Mouse (Mus musculus): ENCODE data around the gene Phf20. TPM values are rescaled to one million over a fixed set of nuclear protein-coding genes. Genes with fewer than 3 reads are reported as not detected.

Gene Phf20
- polyA plus RNA-seq, 1 experiment = 11.2 TPM

- no peak overlapping the region for H3K4me3 ChIP-seq (ENCODE audit: control insufficient read depth, low read depth, low read length)
- H3K36me3 ChIP-seq (ENCODE audit: control insufficient read depth, insufficient read depth, low read length) = no peaks in the 10 kb centered on the region; the same call in none of the 2 replicates
- no peaks in the 10 kb centered on the region for H3K27me3 ChIP-seq (ENCODE audit: control insufficient read depth, insufficient read depth, low read length)
- TF ChIP-seq POLR2A (IDR thresholded peaks at IDR 0.05; ENCODE audit: control insufficient read depth, low read depth, low read length) (no peak), CTCF (IDR thresholded peaks at IDR 0.05; ENCODE audit: control insufficient read depth, insufficient read depth, insufficient replicate concordance, low read depth, low read length) (no peak)
- H3K27ac ChIP-seq (ENCODE audit: control insufficient read depth, insufficient read depth, low read depth, low read length) = no peak overlapping the region
- no peaks in the 10 kb centered on the region for H3K4me1 ChIP-seq (ENCODE audit: control insufficient read depth, insufficient read depth, low read length)
These were observed 108.1 kb downstream of the Phf20 start for GRCm38 (mm10) chr2:156304351-156304750.

GRCm38 (mm10) chr2:156305818-156306217, 109.6 kb downstream of the Phf20 start:
- TF ChIP-seq CTCF (IDR thresholded peaks at IDR 0.05; ENCODE audit: control insufficient read depth, insufficient read depth, insufficient replicate concordance, low read depth, low read length) (no peak), POLR2A (IDR thresholded peaks at IDR 0.05; ENCODE audit: control insufficient read depth, low read depth, low read length) (no peak)
- Histone ChIP-seq H3K4me3 (ENCODE audit: control insufficient read depth, low read depth, low read length) (no peak overlapping the region), H3K27ac (ENCODE audit: control insufficient read depth, insufficient read depth, low read depth, low read length) (no peak overlapping the region), H3K27me3 (ENCODE audit: control insufficient read depth, insufficient read depth, low read length) (no peaks in the 10 kb centered on the region), H3K36me3 (ENCODE audit: control insufficient read depth, insufficient read depth, low read length) (no peaks in the 10 kb centered on the region; the same call in 1 of the 2 replicates), H3K4me1 (ENCODE audit: control insufficient read depth, insufficient read depth, low read length) (no peaks in the 10 kb centered on the region)

GRCm38 (mm10) chr2:156307261-156307660, 111.0 kb downstream of the Phf20 start:
- Histone ChIP-seq H3K4me3 (ENCODE audit: control insufficient read depth, low read depth, low read length) (no peak overlapping the region), H3K36me3 (ENCODE audit: control insufficient read depth, insufficient read depth, low read length) (no peaks in the 10 kb centered on the region; the same call in 1 of the 2 replicates), H3K4me1 (ENCODE audit: control insufficient read depth, insufficient read depth, low read length) (no peaks in the 10 kb centered on the region; the same call in 1 of the 2 replicates), H3K27me3 (ENCODE audit: control insufficient read depth, insufficient read depth, low read length) (no peaks in the 10 kb centered on the region), H3K27ac (ENCODE audit: control insufficient read depth, insufficient read depth, low read depth, low read length) (no peak overlapping the region)
- no peak for TF ChIP-seq POLR2A (IDR thresholded peaks at IDR 0.05; ENCODE audit: control insufficient read depth, low read depth, low read length)
- no peak for TF ChIP-seq CTCF (IDR thresholded peaks at IDR 0.05; ENCODE audit: control insufficient read depth, insufficient read depth, insufficient replicate concordance, low read depth, low read length)

DNA sequence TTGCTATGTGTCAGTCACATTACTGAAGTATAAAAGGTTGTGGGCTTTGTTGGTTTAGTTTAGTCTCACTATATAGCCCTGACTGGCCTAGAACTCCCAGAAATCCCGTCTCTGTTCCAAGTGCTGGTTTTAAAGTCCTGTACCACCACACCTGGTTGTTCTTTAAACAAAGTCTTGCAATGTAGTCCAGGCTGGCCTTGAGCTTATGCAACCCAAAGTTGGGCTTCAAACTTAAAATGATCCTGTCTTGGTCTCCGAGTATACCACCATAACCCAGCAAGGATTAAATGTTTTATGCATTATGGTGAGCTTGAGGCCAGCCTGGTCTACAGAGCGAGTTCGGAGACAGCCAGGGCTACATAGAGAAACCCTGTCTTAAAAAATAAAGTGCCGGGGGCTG, 113.7 kb downstream of the Phf20 start:
- Histone ChIP-seq H3K36me3 (ENCODE audit: control insufficient read depth, insufficient read depth, low read length) (no peaks in the 10 kb centered on the region), H3K4me3 (ENCODE audit: control insufficient read depth, low read depth, low read length) (no peak overlapping the region), H3K27me3 (ENCODE audit: control insufficient read depth, insufficient read depth, low read length) (no peaks in the 10 kb centered on the region), H3K4me1 (ENCODE audit: control insufficient read depth, insufficient read depth, low read length) (peaks cover 2% of the 10 kb centered on the region; the same call in 1 of the 2 replicates), H3K27ac (ENCODE audit: control insufficient read depth, insufficient read depth, low read depth, low read length) (no peak overlapping the region)
- TF ChIP-seq POLR2A (IDR thresholded peaks at IDR 0.05; ENCODE audit: control insufficient read depth, low read depth, low read length) = no peak
- no peak for TF ChIP-seq CTCF (IDR thresholded peaks at IDR 0.05; ENCODE audit: control insufficient read depth, insufficient read depth, insufficient replicate concordance, low read depth, low read length)

- Histone ChIP-seq H3K36me3 (ENCODE audit: control insufficient read depth, insufficient read depth, low read length) (no peaks in the 10 kb centered on the region), H3K27ac (ENCODE audit: control insufficient read depth, insufficient read depth, low read depth, low read length) (no peak overlapping the region), H3K4me1 (ENCODE audit: control insufficient read depth, insufficient read depth, low read length) (peaks cover 2% of the 10 kb centered on the region; the same call in 1 of the 2 replicates), H3K27me3 (ENCODE audit: control insufficient read depth, insufficient read depth, low read length) (no peaks in the 10 kb centered on the region), H3K4me3 (ENCODE audit: control insufficient read depth, low read depth, low read length) (peak overlapping the region; percentile 6)
- no peak for TF ChIP-seq CTCF (IDR thresholded peaks at IDR 0.05; ENCODE audit: control insufficient read depth, insufficient read depth, insufficient replicate concordance, low read depth, low read length)
- no peak for TF ChIP-seq POLR2A (IDR thresholded peaks at IDR 0.05; ENCODE audit: control insufficient read depth, low read depth, low read length)
These were observed 114.2 kb downstream of the Phf20 start for GRCm38 (mm10) chr2:156310455-156310854.

DNA sequence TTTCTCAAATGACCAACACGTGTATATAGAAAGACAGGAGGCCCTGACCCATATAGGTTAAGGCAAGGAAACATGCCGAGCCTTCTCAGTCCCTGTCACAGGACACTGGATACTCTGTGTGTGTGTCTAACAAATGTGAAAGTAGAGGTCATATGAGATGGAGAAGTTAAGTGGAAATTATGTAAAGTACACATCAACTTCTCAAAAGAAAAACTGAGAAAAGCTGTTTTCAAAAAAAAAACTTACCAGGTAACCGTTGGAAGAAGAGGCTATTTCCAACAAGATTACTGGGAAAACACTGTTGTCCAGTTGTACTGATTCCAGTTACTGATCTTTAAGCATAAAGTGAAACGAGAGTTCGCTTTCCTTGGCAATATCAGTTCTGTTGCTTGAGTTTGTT, 114.7 kb downstream of the Phf20 start:
- H3K4me3 ChIP-seq (ENCODE audit: control insufficient read depth, low read depth, low read length) = peak overlapping the region; percentile 96

GRCm38 (mm10) chr2:156311441-156311840, 115.2 kb downstream of the Phf20 start:
- Histone ChIP-seq H3K4me1 (ENCODE audit: control insufficient read depth, insufficient read depth, low read length) (peaks cover 2% of the 10 kb centered on the region; the same call in 1 of the 2 replicates), H3K27ac (ENCODE audit: control insufficient read depth, insufficient read depth, low read depth, low read length) (peak overlapping the region; percentile 99), H3K27me3 (ENCODE audit: control insufficient read depth, insufficient read depth, low read length) (no peaks in the 10 kb centered on the region), H3K4me3 (ENCODE audit: control insufficient read depth, low read depth, low read length) (peak overlapping the region; percentile 96), H3K36me3 (ENCODE audit: control insufficient read depth, insufficient read depth, low read length) (no peaks in the 10 kb centered on the region)
- TF ChIP-seq CTCF (IDR thresholded peaks at IDR 0.05; ENCODE audit: control insufficient read depth, insufficient read depth, insufficient replicate concordance, low read depth, low read length) = no peak
- TF ChIP-seq POLR2A (IDR thresholded peaks at IDR 0.05; ENCODE audit: control insufficient read depth, low read depth, low read length) = no peak

More for the DNA sequence above, 114.7 kb downstream of the Phf20 start:
- Histone ChIP-seq H3K27ac (ENCODE audit: control insufficient read depth, insufficient read depth, low read depth, low read length) (peak overlapping the region; percentile 99; the same call in 1 of the 2 replicates), H3K4me1 (ENCODE audit: control insufficient read depth, insufficient read depth, low read length) (peaks cover 2% of the 10 kb centered on the region; the same call in 1 of the 2 replicates), H3K36me3 (ENCODE audit: control insufficient read depth, insufficient read depth, low read length) (no peaks in the 10 kb centered on the region), H3K27me3 (ENCODE audit: control insufficient read depth, insufficient read depth, low read length) (no peaks in the 10 kb centered on the region)
- TF ChIP-seq CTCF (IDR thresholded peaks at IDR 0.05; ENCODE audit: control insufficient read depth, insufficient read depth, insufficient replicate concordance, low read depth, low read length) (no peak), POLR2A (IDR thresholded peaks at IDR 0.05; ENCODE audit: control insufficient read depth, low read depth, low read length) (no peak)

All from testis, adult 2 months (tissue).